Mouse (Mus musculus) intestine, embryonic 14.5 days (tissue): ENCODE results near the gene Atraid. TPM values are rescaled to one million over a fixed set of nuclear protein-coding genes. Genes with fewer than 3 reads are reported as not detected.
A peak's percentile ranks its signal among the peaks of the same experiment; 100 is the strongest.

Experiments
- ATAC-seq: fragments of 200-750 bp; cut with Nextera tagmentation; replicated peaks from 2 replicates; pipeline ENCODE4 v1.8.0; 2017; ENCODE audit warnings: low read depth, moderate number of reproducible peaks, moderate TSS enrichment, moderate library complexity; ENCODE audit not compliant: low FRiP score, low TSS enrichment
- DNase-seq: peaks from one replicate; pipeline ENCODE4 v3.0.0-alpha.2; 2018; ENCODE audit warnings: low spot score
- H3K27ac ChIP-seq: fragments of 300-500 bp; sonication (generic); 2 replicates; pipeline ENCODE4 v1.5.1; 2014; ENCODE audit warnings: low read depth, mild to moderate bottlenecking, control low read depth
- H3K27me3 ChIP-seq: fragments of 300-500 bp; sonication (generic); replicated peaks from 2 replicates; pipeline ENCODE4 v1.6.1; 2014; ENCODE audit warnings: low read length, control low read depth; ENCODE audit not compliant: control insufficient read depth, insufficient read depth
- H3K36me3 ChIP-seq: fragments of 300-500 bp; sonication (generic); 2 replicates; pipeline ENCODE4 v1.6.1; 2014; ENCODE audit warnings: low read length, control low read depth; ENCODE audit not compliant: control insufficient read depth, insufficient read depth
- H3K4me1 ChIP-seq: fragments of 300-500 bp; sonication (generic); replicated peaks from 2 replicates; pipeline ENCODE4 v1.6.1; 2014; ENCODE audit warnings: low read length, control low read depth, mixed read lengths; ENCODE audit not compliant: control insufficient read depth, insufficient read depth
- H3K4me2 ChIP-seq: fragments of 300-500 bp; sonication (generic); 2 replicates; pipeline ENCODE4 v1.6.1; 2014; ENCODE audit warnings: low read length
- H3K4me3 ChIP-seq: fragments of 300-500 bp; sonication (generic); 2 replicates; pipeline ENCODE4 v1.5.1; 2014; ENCODE audit warnings: low read depth, low read length, control low read depth, mixed read lengths
- H3K9ac ChIP-seq: fragments of 300-500 bp; sonication (generic); 2 replicates; pipeline ENCODE4 v1.6.1; 2014; ENCODE audit warnings: mild to moderate bottlenecking, low read length
- H3K9me3 ChIP-seq: fragments of 300-500 bp; sonication (generic); 2 replicates; pipeline ENCODE4 v1.6.1; 2016; ENCODE audit warnings: low read length, control low read depth; ENCODE audit not compliant: control insufficient read depth
- WGBS: fragments of 180-500 bp; shearing (Covaris S2); extraction: QIAGEN DNeasy Blood & Tissue Kit; methylation state at CpG from one replicate; pipeline ENCODE4 v1.1.7; 2014; 5-methylcytosine and 5-hydroxymethylcytosine counted together
- polyA plus RNA-seq: library from polyadenylated mRNA; unstranded; fragments of >200 nt; fragmentation: Nextera tagmentation; extraction: Ambion mirVana; gene quantifications from 2 replicates; pipeline ENCODE4 v1.2.1, GENCODE M21; 2014

Atraid gene
- polyA plus RNA-seq, 1 experiment from 2014 or later = 178 TPM

- Histone ChIP-seq H3K27me3 (peaks cover 93% of the 10 kb centered on the region), H3K4me2 (peak overlapping the region; percentile 44), H3K4me1 (peaks cover 16% of the 10 kb centered on the region; the same call in 1 of the 2 replicates), H3K36me3 (no peaks in the 10 kb centered on the region), H3K27ac (no peak overlapping the region), H3K9ac (no peak overlapping the region), H3K4me3 (peak overlapping the region; percentile 27), H3K9me3 (no peaks in the 10 kb centered on the region)
- ATAC-seq = no peak; the same call in 1 of the 2 replicates
- peak; percentile 67 for DNase-seq
- WGBS = under 1% methylated on average over 59 of the region's 59 CpGs
These were observed 46.9 kb downstream of the Atraid start for GRCm38 (mm10) chr5:31094799-31095691.

- Histone ChIP-seq H3K4me3 (peak overlapping the region; percentile 27; the same call in 1 of the 2 replicates), H3K9ac (no peak overlapping the region), H3K27ac (no peak overlapping the region), H3K4me1 (peaks cover 16% of the 10 kb centered on the region; the same call in 1 of the 2 replicates), H3K27me3 (peaks cover 85% of the 10 kb centered on the region), H3K9me3 (no peaks in the 10 kb centered on the region), H3K4me2 (peak overlapping the region; percentile 44), H3K36me3 (no peaks in the 10 kb centered on the region)
- WGBS = 31% methylated on average over 11 of the region's 11 CpGs
- ATAC-seq (no peak), DNase-seq (no peak)
These were observed 47.8 kb downstream of the Atraid start for GRCm38 (mm10) chr5:31095711-31096480.

Other genes with a start within 250 kb of the Atraid start
- gene Mapre3, start 233.7 kb upstream of the Atraid start, polyA plus RNA-seq = 18.5 and 19.2 TPM in 2 replicates
- 59.9 and 60.7 TPM in 2 replicates for gene Tmem214, start 180.3 kb upstream of the Atraid start, polyA plus RNA-seq
- 25.4 and 26.4 TPM in 2 replicates for gene Agbl5, start 159.6 kb upstream of the Atraid start, polyA plus RNA-seq
- gene Ost4, start 140.5 kb upstream of the Atraid start, polyA plus RNA-seq = 482 and 490 TPM in 2 replicates
- gene Emilin1, start 134.9 kb upstream of the Atraid start, polyA plus RNA-seq = 187 and 209 TPM in 2 replicates
- 21.6 and 21.9 TPM in 2 replicates for gene Khk, start 126.9 kb upstream of the Atraid start, polyA plus RNA-seq
- 10.3 and 14.2 TPM in 2 replicates for gene Cgref1, start 102.7 kb upstream of the Atraid start, polyA plus RNA-seq
- gene Preb, start 88.0 kb upstream of the Atraid start, polyA plus RNA-seq = 110 and 119 TPM in 2 replicates
- 0.42 and 0.68 TPM in 2 replicates for gene Tcf23, start 79.7 kb upstream of the Atraid start, polyA plus RNA-seq
- gene Slc5a6, start 612 bp downstream of the Atraid start, polyA plus RNA-seq = 12.2 and 12.3 TPM in 2 replicates
- gene Cad, start 6.5 kb downstream of the Atraid start, polyA plus RNA-seq = 31.2 and 32.4 TPM in 2 replicates
- not detected in 2 replicates for gene Dnajc5g, start 58.0 kb downstream of the Atraid start, polyA plus RNA-seq
- 0.20 and 0.23 TPM in 2 replicates for gene Slc30a3, start 59.9 kb downstream of the Atraid start, polyA plus RNA-seq
- gene Trim54, start 68.4 kb downstream of the Atraid start, polyA plus RNA-seq = not detected in 2 replicates
- not detected in 2 replicates for gene Ucn, start 90.5 kb downstream of the Atraid start, polyA plus RNA-seq
- gene Mpv17, start 105.9 kb downstream of the Atraid start, polyA plus RNA-seq = 62.2 and 72.5 TPM in 2 replicates
- 1.3 TPM in 2 replicates for gene Gm29609, start 131.6 kb downstream of the Atraid start, polyA plus RNA-seq
- 70.3 and 74.9 TPM in 2 replicates for gene Gtf3c2, start 131.8 kb downstream of the Atraid start, polyA plus RNA-seq
- gene Snx17, start 144.9 kb downstream of the Atraid start, polyA plus RNA-seq = 127 and 134 TPM in 2 replicates
- gene Eif2b4, start 145.1 kb downstream of the Atraid start, polyA plus RNA-seq = 63.6 and 65.0 TPM in 2 replicates
- 5.1 and 5.2 TPM in 2 replicates for gene Zfp513, start 154.0 kb downstream of the Atraid start, polyA plus RNA-seq
- 139 and 145 TPM in 2 replicates for gene Ppm1g, start 172.4 kb downstream of the Atraid start, polyA plus RNA-seq
- gene Nrbp1, start 192.6 kb downstream of the Atraid start, polyA plus RNA-seq = 138 and 158 TPM in 2 replicates
- gene Gm9970, start 192.9 kb downstream of the Atraid start, polyA plus RNA-seq = 0.48 and 0.60 TPM in 2 replicates
- 59.4 and 71.9 TPM in 2 replicates for gene Krtcap3, start 203.4 kb downstream of the Atraid start, polyA plus RNA-seq
- gene Ift172, start 242.8 kb downstream of the Atraid start, polyA plus RNA-seq = 29.5 and 30.6 TPM in 2 replicates
- 39.9 and 41.9 TPM in 2 replicates for gene Fndc4, start 247.8 kb downstream of the Atraid start, polyA plus RNA-seq
- gene Gckr, start 249.1 kb downstream of the Atraid start, polyA plus RNA-seq = 0.42 and 0.60 TPM in 2 replicates